Mouse (Mus musculus): Measurements from ENCODE around the gene Sparc.

DNA sequence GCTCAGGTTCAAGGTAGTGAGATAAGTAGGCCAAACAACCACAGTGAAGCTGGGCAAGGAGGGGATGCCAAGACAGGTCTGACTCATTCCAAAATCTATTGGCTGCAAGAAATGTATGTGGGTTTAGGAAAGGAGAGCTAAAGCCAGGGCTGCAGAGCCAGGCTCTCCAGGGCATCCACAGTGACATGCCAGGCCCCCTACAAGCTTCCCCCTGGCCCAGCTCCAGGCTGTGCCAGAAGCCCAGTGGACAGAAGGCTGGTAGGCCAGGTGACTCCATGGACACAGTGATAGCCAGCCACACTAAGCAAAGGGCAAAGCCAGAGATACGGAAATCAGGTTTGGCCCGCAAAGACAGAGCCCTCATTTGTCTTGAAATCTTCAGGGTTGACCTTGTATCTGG, 66.1 kb downstream of the Sparc start:
- no peak for TF ChIP-seq EP300 (IDR thresholded peaks at IDR 0.05; ENCODE audit: low read depth)
- no peak for TF ChIP-seq CTCF (IDR thresholded peaks at IDR 0.05; ENCODE audit: low read depth)

Measured in liver, postnatal 0 days (tissue).